Comparison of ENCODE assay signal across 9 mouse cellular contexts in the genomic region with DNA sequence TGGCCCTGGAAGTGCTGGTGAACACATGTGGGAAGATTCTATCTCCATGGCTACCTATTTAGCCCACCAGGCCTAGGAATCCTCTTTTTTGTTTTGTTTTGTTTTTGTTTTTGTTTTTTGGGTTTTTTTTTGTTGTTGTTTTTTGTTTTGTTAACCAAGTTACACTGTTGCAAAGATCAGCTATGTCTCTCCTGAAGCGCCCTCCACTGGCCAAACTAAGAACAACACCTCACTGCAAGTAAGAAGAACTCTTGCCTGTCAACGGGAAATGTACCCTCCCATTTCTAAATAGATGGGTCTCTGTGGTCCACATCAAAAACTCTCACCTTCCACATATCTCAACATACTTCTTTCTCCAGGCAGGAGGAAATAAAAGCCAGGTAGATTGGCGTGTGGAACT. TPM values are rescaled to one million over a fixed set of nuclear protein-coding genes. Genes with fewer than 3 reads are reported as not detected.
A peak's percentile ranks its signal among the peaks of the same experiment; 100 is the strongest.
DNase-seq lines count a peak whose midpoint lies in the region; ATAC-seq and TF ChIP-seq lines count a peak whose summit lies in the region.
"Had no signal": no experiment of that assay in that cellular context is flagged by ENCODE, and none has a peak within 500 bp of the region (broad histone marks: within the 10 kb centered on the region; RNA-seq: fewer than 3 reads in every experiment).

No protein-coding gene starts in this region.

- no peak for TF ChIP-seq POLR2A in kidney, adult 2 months (IDR thresholded peaks at IDR 0.05; ENCODE audit: low read depth, low read length)

- 4% methylated on average over 3 of the region's 3 CpGs for WGBS in kidney, adult 2 months
- 8% methylated on average over 3 of the region's 3 CpGs for WGBS in kidney, embryonic 15.5 days
- WGBS in embryonic facial prominence, embryonic 10.5 days = 8% methylated on average over 3 of the region's 3 CpGs
- 5% methylated on average over 3 of the region's 3 CpGs for WGBS in limb, embryonic 11.5 days

- H3K27ac ChIP-seq in kidney, adult 2 months (ENCODE audit: insufficient read depth, low read depth, low read length) = no peak overlapping the region
- no peak overlapping the region for H3K27ac ChIP-seq in kidney, embryonic 15.5 days
- no peak overlapping the region for H3K27ac ChIP-seq in embryonic facial prominence, embryonic 10.5 days (replicated peaks)
- no peak overlapping the region for H3K27ac ChIP-seq in limb, embryonic 11.5 days (replicated peaks; ENCODE audit: low read depth, low read length)
- H3K27ac ChIP-seq: limb, embryonic 13.5 days had no signal

- peak; percentile 36; the same call in 1 of the 2 replicates for TF ChIP-seq CTCF in kidney, adult 2 months (conservative IDR thresholded peaks at IDR 0.05; ENCODE audit: insufficient read depth, insufficient read length, low read depth, low read length)

- H3K4me1 ChIP-seq in kidney, adult 2 months (ENCODE audit: control insufficient read depth, insufficient read depth, low read length) = 0 out of 2 replicates have a peak, but pooled peaks cover 5% of the 10 kb centered on the region
- peaks cover 24% of the 10 kb centered on the region for H3K4me1 ChIP-seq in kidney, embryonic 15.5 days
- H3K4me1 ChIP-seq in embryonic facial prominence, embryonic 10.5 days = peaks cover 40% of the 10 kb centered on the region
- peaks cover 18% of the 10 kb centered on the region for H3K4me1 ChIP-seq in limb, embryonic 11.5 days (ENCODE audit: control insufficient read depth, insufficient read depth, low read length)

- H3K4me2 ChIP-seq in kidney, embryonic 15.5 days = no peak overlapping the region
- H3K4me2 ChIP-seq in limb, embryonic 11.5 days (ENCODE audit: low read depth, severe bottlenecking) = no peak overlapping the region

- no peaks in the 10 kb centered on the region for H3K27me3 ChIP-seq in kidney, adult 2 months (replicated peaks; ENCODE audit: control insufficient read depth, insufficient read depth, low read length)
- H3K27me3 ChIP-seq in kidney, embryonic 15.5 days = peaks cover 96% of the 10 kb centered on the region
- H3K27me3 ChIP-seq in embryonic facial prominence, embryonic 10.5 days (replicated peaks; ENCODE audit: low read depth, poor library complexity, severe bottlenecking) = peaks cover 96% of the 10 kb centered on the region
- H3K27me3 ChIP-seq in limb, embryonic 11.5 days (ENCODE audit: control insufficient read depth, insufficient read depth, low read length) = peaks cover 58% of the 10 kb centered on the region

- H3K9me3 ChIP-seq in kidney, embryonic 15.5 days (replicated peaks) = no peaks in the 10 kb centered on the region
- no peaks in the 10 kb centered on the region for H3K9me3 ChIP-seq in embryonic facial prominence, embryonic 10.5 days
- no peaks in the 10 kb centered on the region; the same call in 1 of the 2 replicates for H3K9me3 ChIP-seq in limb, embryonic 11.5 days (ENCODE audit: control insufficient read depth, low read length)
- H3K9me3 ChIP-seq: limb, embryonic 13.5 days had no signal

- H3K9ac ChIP-seq in kidney, embryonic 15.5 days = no peak overlapping the region
- no peak overlapping the region for H3K9ac ChIP-seq in limb, embryonic 11.5 days (ENCODE audit: low read length)
- H3K9ac ChIP-seq: limb, embryonic 13.5 days had no signal

- ATAC-seq in kidney, embryonic 15.5 days (replicated peaks; ENCODE audit: low FRiP score) = no peak
- ATAC-seq in limb, embryonic 11.5 days (ENCODE audit: insufficient number of reproducible peaks, low FRiP score, low TSS enrichment, low read depth) = no peak

- no peak overlapping the region for H3K4me3 ChIP-seq in kidney, adult 2 months (ENCODE audit: insufficient read depth, low read depth, low read length)
- no peak overlapping the region for H3K4me3 ChIP-seq in kidney, embryonic 15.5 days (replicated peaks)
- H3K4me3 ChIP-seq in embryonic facial prominence, embryonic 10.5 days = no peak overlapping the region
- no peak overlapping the region for H3K4me3 ChIP-seq in limb, embryonic 11.5 days (ENCODE audit: low read depth, low read length)

- peak; percentile 57 for DNase-seq in kidney, adult 2 months
- peak; percentile 90 for DNase-seq in ES-CJ7 (ENCODE audit: low read depth, low spot score)
- peak; percentile 72 for DNase-seq in adrenal gland, postnatal 10 days
- DNase-seq in embryonic facial prominence, embryonic 10.5 days (ENCODE audit: low spot score) = peak; percentile 70
- peak; percentile 78 for DNase-seq in limb, embryonic 11.5 days (ENCODE audit: low spot score)
- peak; percentile 40 for DNase-seq in telencephalon, adult 2 months (ENCODE audit: low read depth, low spot score)

- H3K36me3 ChIP-seq in kidney, adult 2 months (ENCODE audit: control insufficient read depth, insufficient read depth, low read length) = no peaks in the 10 kb centered on the region
- no peaks in the 10 kb centered on the region for H3K36me3 ChIP-seq in kidney, embryonic 15.5 days
- no peaks in the 10 kb centered on the region for H3K36me3 ChIP-seq in embryonic facial prominence, embryonic 10.5 days (replicated peaks)
- no peaks in the 10 kb centered on the region for H3K36me3 ChIP-seq in limb, embryonic 11.5 days (ENCODE audit: control insufficient read depth, insufficient read depth, low read length)
- H3K36me3 ChIP-seq: limb, embryonic 13.5 days had no signal

RNA-seq across cellular contexts. Expression of a gene that starts 8.7 kb away (rescaled TPM):
- not detected in 2 replicates for polyA plus RNA-seq in kidney, adult 2 months (2012; rRNA removed)
- polyA plus RNA-seq in kidney, embryonic 15.5 days (2015; fragmentation: Nextera tagmentation; extraction: Ambion mirVana) = not detected in 2 replicates
- 1 to 10 TPM in 1 of 2 experiments, under 1 TPM in 1; 0.51 to 1.1 TPM for total RNA-seq in adrenal gland, postnatal 10 days (2021)
- not detected in 2 replicates for polyA plus RNA-seq in embryonic facial prominence, embryonic 10.5 days (2016; fragmentation: Nextera tagmentation; extraction: Ambion mirVana)
- not detected in 2 replicates for polyA plus RNA-seq in limb, embryonic 11.5 days (2014; fragmentation: Nextera tagmentation; extraction: Ambion mirVana)
- polyA plus RNA-seq: limb, embryonic 13.5 days; spleen, adult 2 months had no signal

RNA-seq across cellular contexts. Expression of a gene that starts 16.5 kb away (rescaled TPM):
- not detected in 2 replicates for polyA plus RNA-seq in kidney, adult 2 months (2012; rRNA removed)
- 0.53 and 0.67 TPM in 2 replicates for polyA plus RNA-seq in kidney, embryonic 15.5 days (2015; fragmentation: Nextera tagmentation; extraction: Ambion mirVana)
- under 1 TPM; 0.84 to 0.97 TPM for total RNA-seq in adrenal gland, postnatal 10 days (2021)
- not detected in 2 replicates for polyA plus RNA-seq in embryonic facial prominence, embryonic 10.5 days (2016; fragmentation: Nextera tagmentation; extraction: Ambion mirVana)
- polyA plus RNA-seq in limb, embryonic 11.5 days (2014; fragmentation: Nextera tagmentation; extraction: Ambion mirVana) = not detected in 2 replicates

RNA-seq across cellular contexts. Expression of a gene that starts 33.7 kb away (rescaled TPM):
- 1.6 and 2.4 TPM in 2 replicates for polyA plus RNA-seq in kidney, adult 2 months (2012; rRNA removed)
- 0.03 TPM in 1 of 2 replicates, not detected in the other for polyA plus RNA-seq in kidney, embryonic 15.5 days (2015; fragmentation: Nextera tagmentation; extraction: Ambion mirVana)
- total RNA-seq in adrenal gland, postnatal 10 days (2021) = not detected
- polyA plus RNA-seq in embryonic facial prominence, embryonic 10.5 days (2016; fragmentation: Nextera tagmentation; extraction: Ambion mirVana) = 0.08 TPM in 1 of 2 replicates, not detected in the other
- polyA plus RNA-seq in limb, embryonic 11.5 days (2014; fragmentation: Nextera tagmentation; extraction: Ambion mirVana) = not detected in 2 replicates
- polyA plus RNA-seq: limb, embryonic 13.5 days; spleen, adult 2 months had no signal

RNA-seq across cellular contexts. Expression of a gene that starts 47.0 kb away (rescaled TPM):
- 0.14 and 0.31 TPM in 2 replicates for polyA plus RNA-seq in kidney, adult 2 months (2012; rRNA removed)
- polyA plus RNA-seq in kidney, embryonic 15.5 days (2015; fragmentation: Nextera tagmentation; extraction: Ambion mirVana) = 0.05 TPM in 1 of 2 replicates, not detected in the other
- 1 to 10 TPM; 4.8 to 6.6 TPM for total RNA-seq in adrenal gland, postnatal 10 days (2021)
- polyA plus RNA-seq in embryonic facial prominence, embryonic 10.5 days (2016; fragmentation: Nextera tagmentation; extraction: Ambion mirVana) = 0.21 and 0.39 TPM in 2 replicates
- not detected in 2 replicates for polyA plus RNA-seq in limb, embryonic 11.5 days (2014; fragmentation: Nextera tagmentation; extraction: Ambion mirVana)
- polyA plus RNA-seq: spleen, adult 2 months had no signal

RNA-seq across cellular contexts. Expression of a gene that starts 49.8 kb away (rescaled TPM):
- polyA plus RNA-seq in kidney, adult 2 months (2012; rRNA removed) = 30.3 and 43.5 TPM in 2 replicates
- polyA plus RNA-seq in kidney, embryonic 15.5 days (2015; fragmentation: Nextera tagmentation; extraction: Ambion mirVana) = 2.2 and 2.9 TPM in 2 replicates
- under 1 TPM; 0.18 to 0.48 TPM for total RNA-seq in adrenal gland, postnatal 10 days (2021)
- polyA plus RNA-seq in embryonic facial prominence, embryonic 10.5 days (2016; fragmentation: Nextera tagmentation; extraction: Ambion mirVana) = 0.11 TPM in 1 of 2 replicates, not detected in the other
- 0.27 and 0.61 TPM in 2 replicates for polyA plus RNA-seq in limb, embryonic 11.5 days (2014; fragmentation: Nextera tagmentation; extraction: Ambion mirVana)

Comparison
In these comparisons a context has a peak if more than half of its experiments do, and no peak if none do; other contexts are left out.
1. DNase-seq: peak in every context shown above with its lines; median percentile 90 in ES-CJ7; 78 in limb, embryonic 11.5 days; 72 in adrenal gland, postnatal 10 days; 70 in embryonic facial prominence, embryonic 10.5 days; 57 in kidney, adult 2 months; 40 in telencephalon, adult 2 months.